Mouse (Mus musculus) heart, adult 2 months (tissue): ENCODE data around the gene Kcnk1. TPM values are rescaled to one million over a fixed set of nuclear protein-coding genes. Genes with fewer than 3 reads are reported as not detected.

Experiments
- DNase-seq, 2 experiments: peaks; one replicate each; pipeline ENCODE4 v3.0.0; 2021
- H3K27ac ChIP-seq: fragments of 200-600 bp; 2 replicates; pipeline ENCODE4 v1.8.1; 2022
- H3K27me3 ChIP-seq: fragments of 200-500 bp; 2 replicates; pipeline ENCODE4 v1.6.1; 2012; ENCODE audit warnings: mild to moderate bottlenecking, low read length, inconsistent platforms, mixed read lengths; ENCODE audit not compliant: control insufficient read depth, insufficient read depth
- H3K36me3 ChIP-seq: fragments of 200-500 bp; 2 replicates; pipeline ENCODE4 v1.6.1; 2012; ENCODE audit warnings: low read length, inconsistent platforms; ENCODE audit not compliant: control insufficient read depth, insufficient read depth
- H3K4me1 ChIP-seq: fragments of 200-500 bp; 2 replicates; pipeline ENCODE4 v1.6.1; 2011; ENCODE audit warnings: low read length; ENCODE audit not compliant: control insufficient read depth, insufficient read depth
- H3K4me3 ChIP-seq: fragments of 200-600 bp; 2 replicates; pipeline ENCODE4 v1.8.1; 2022
- H3K79me2 ChIP-seq: fragments of 200-500 bp; replicated peaks from 2 replicates; pipeline ENCODE4 v1.6.1; 2012; ENCODE audit warnings: mild to moderate bottlenecking, inconsistent platforms, low read length, moderate library complexity, mixed read lengths; ENCODE audit not compliant: control insufficient read depth, insufficient read depth
- H3K9ac ChIP-seq: fragments of 200-500 bp; 2 replicates; pipeline ENCODE4 v1.6.1; 2012; ENCODE audit warnings: low read depth, mild to moderate bottlenecking, control low read depth, inconsistent platforms, low read length, mixed read lengths
- CTCF ChIP-seq: fragments of 200-600 bp; IDR thresholded peaks from 2 replicates; pipeline ENCODE4 v1.8.1; 2022; ENCODE audit warnings: antibody characterized with exemption, mild to moderate bottlenecking, moderate library complexity
- EP300 ChIP-seq: fragments of 200-500 bp; IDR thresholded peaks from 2 replicates; pipeline ENCODE4 v1.6.1; 2011; ENCODE audit warnings: low read depth, low read length, control low read depth; ENCODE audit not compliant: insufficient read depth
- POLR2A ChIP-seq: fragments of 200-500 bp; IDR thresholded peaks from 2 replicates; pipeline ENCODE4 v1.6.1; 2011; ENCODE audit warnings: mild to moderate bottlenecking, low read depth, low read length, control low read depth; ENCODE audit not compliant: insufficient read depth
- WGBS: fragments of 180-500 bp; shearing (Covaris S2); methylation state at CpG from one replicate; pipeline ENCODE4 v1.1.7; 2018; 5-methylcytosine and 5-hydroxymethylcytosine counted together
- intact Hi-C: fragments of 180-260 bp; cut with DNase I; formaldehyde crosslinking; loops from one replicate; pipeline ENCODE4 v1.15.1; 2025
- polyA plus RNA-seq: library from polyadenylated mRNA; depleted of rRNA; stranded (reverse); fragments of >200 nt; gene quantifications from 2 replicates; pipeline ENCODE4 v1.2.3, GENCODE M21; 2012
- total RNA-seq, 2 experiments: library from RNA; stranded (reverse); gene quantifications; 2 replicates each; pipeline ENCODE4 v1.2.3; 2021

Gene Kcnk1
- total and polyA plus RNA-seq, 3 experiments = 0.31 to 0.78 TPM; not detected in 1

DNA sequence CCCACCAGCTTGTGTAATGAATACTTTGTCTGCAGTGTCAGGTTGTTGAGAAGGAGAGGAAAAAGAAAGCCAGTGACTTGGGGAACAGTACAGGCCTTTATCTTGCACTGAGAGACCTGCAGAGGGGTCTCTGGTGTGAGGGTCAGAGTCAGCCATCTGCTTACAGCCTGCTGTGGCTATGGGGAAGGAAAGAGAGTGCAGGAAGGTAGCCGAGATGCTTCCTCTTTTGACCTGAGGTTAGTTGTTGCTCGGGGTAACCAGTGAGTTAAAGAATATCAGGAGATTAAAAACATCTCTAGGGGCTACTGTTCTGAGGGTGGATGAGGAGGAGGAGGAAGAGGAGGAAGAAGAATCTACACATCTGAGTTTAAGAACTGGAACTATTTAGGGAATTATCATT is 7.0 kb upstream of the Kcnk1 start:
- no peak overlapping the region for H3K27ac ChIP-seq

DNA sequence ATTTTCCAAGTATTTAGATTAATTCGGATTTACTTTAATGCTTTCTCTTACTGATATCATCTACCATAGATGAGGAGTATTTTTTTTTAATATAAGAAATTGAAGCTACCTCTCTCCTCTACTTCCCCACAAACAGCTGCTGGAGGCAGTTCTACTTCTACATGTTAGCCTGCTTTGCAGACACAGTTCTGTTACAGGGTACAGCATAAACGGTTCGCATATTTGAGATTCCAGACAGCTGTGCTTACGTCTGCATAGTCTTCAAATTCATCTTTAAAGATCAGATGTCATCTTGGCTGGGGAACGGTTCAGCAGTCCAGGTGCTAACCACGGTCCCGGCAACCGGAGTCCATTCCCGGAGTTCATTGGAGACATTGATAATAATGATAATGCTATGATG is 1.3 kb upstream of the Kcnk1 start:
- H3K36me3 ChIP-seq = no peaks in the 10 kb centered on the region
- 60% methylated on average over 9 of the region's 9 CpGs for WGBS
- H3K4me3 ChIP-seq = no peak overlapping the region
- H3K4me1 ChIP-seq = no peaks in the 10 kb centered on the region
- peaks cover 11% of the 10 kb centered on the region for H3K27me3 ChIP-seq
- intact Hi-C loops = no loop called here
- no peaks in the 10 kb centered on the region for H3K79me2 ChIP-seq
- H3K27ac ChIP-seq = no peak overlapping the region
- H3K9ac ChIP-seq = no peak overlapping the region
- TF ChIP-seq EP300 (no peak), POLR2A (no peak), CTCF (no peak)
- DNase-seq = no peak

More for the DNA sequence above, 7.0 kb upstream of the Kcnk1 start:
- Histone ChIP-seq H3K4me1 (no peaks in the 10 kb centered on the region), H3K9ac (no peak overlapping the region), H3K79me2 (no peaks in the 10 kb centered on the region), H3K36me3 (no peaks in the 10 kb centered on the region), H3K27me3 (no peaks in the 10 kb centered on the region; the same call in 1 of the 2 replicates), H3K4me3 (no peak overlapping the region)
- intact Hi-C loops = no loop called here
- TF ChIP-seq CTCF (no peak), POLR2A (no peak), EP300 (no peak)
- WGBS = 38% methylated on average over 2 of the region's 2 CpGs
- no peak for DNase-seq

- no peaks in the 10 kb centered on the region for H3K4me1 ChIP-seq
- intact Hi-C loops = no loop called here
- TF ChIP-seq POLR2A (no peak), EP300 (no peak), CTCF (no peak)
- DNase-seq = no peak
- H3K36me3 ChIP-seq = no peaks in the 10 kb centered on the region
- peaks cover 11% of the 10 kb centered on the region for H3K27me3 ChIP-seq
- no peaks in the 10 kb centered on the region for H3K79me2 ChIP-seq
- no peak overlapping the region for H3K4me3 ChIP-seq
- H3K27ac ChIP-seq = no peak overlapping the region
- H3K9ac ChIP-seq = no peak overlapping the region
- WGBS = 31% methylated on average over 14 of the region's 14 CpGs
Measured at GRCm38 (mm10) chr8:125996031-125996839, 1.3 kb downstream of the Kcnk1 start.

DNA sequence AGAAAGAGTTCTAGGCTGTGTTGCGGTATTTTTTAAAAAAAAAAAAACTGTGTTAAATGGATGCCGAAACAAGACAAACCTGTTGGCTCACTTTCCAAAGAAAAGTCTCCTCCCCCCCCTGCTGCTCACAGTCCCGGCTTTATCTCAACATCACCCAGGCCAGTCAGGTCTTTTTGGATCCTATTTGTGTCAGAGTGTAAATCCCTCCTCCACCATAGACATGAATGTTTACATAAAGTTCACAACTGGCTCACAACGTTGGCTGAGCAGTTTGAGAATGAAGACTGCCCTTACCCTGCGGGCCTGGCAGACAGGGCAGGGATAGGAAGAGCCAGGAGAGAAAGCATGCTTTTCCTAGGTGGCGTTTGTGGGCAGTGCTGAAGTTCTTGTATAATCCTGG is 2.0 kb downstream of the Kcnk1 start:
- no peak for DNase-seq
- intact Hi-C loops = no loop called here
- Histone ChIP-seq H3K36me3 (no peaks in the 10 kb centered on the region), H3K4me1 (no peaks in the 10 kb centered on the region), H3K27ac (no peak overlapping the region), H3K9ac (no peak overlapping the region), H3K79me2 (no peaks in the 10 kb centered on the region), H3K4me3 (no peak overlapping the region), H3K27me3 (peaks cover 11% of the 10 kb centered on the region)
- TF ChIP-seq CTCF = no peak
- no peak for TF ChIP-seq EP300
- no peak for TF ChIP-seq POLR2A
- WGBS = 41% methylated on average over 6 of the region's 6 CpGs

DNA sequence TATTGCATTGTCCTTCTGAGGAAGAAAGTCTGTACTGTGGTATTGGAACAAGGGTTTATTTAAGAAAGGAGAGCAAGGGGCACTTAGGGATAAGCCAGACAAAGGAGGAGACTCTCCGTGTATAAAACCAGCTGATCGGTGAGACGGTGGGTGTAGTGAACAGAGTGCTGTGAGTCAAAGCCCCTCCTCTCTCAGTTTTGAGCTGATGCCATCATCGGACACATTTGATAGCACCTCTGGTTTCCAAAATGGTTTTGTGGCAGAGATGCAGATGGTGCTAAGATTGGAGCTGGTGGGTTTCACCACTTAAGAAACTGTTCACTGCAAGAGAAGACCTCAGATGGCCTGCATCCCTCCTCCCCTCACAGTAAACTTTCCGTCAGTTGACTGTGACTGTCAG is 2.6 kb downstream of the Kcnk1 start:
- H3K9ac ChIP-seq = no peak overlapping the region
- no peaks in the 10 kb centered on the region for H3K4me1 ChIP-seq
- intact Hi-C loops = no loop called here
- WGBS = 71% methylated on average over 5 of the region's 5 CpGs
- TF ChIP-seq POLR2A (no peak), CTCF (no peak), EP300 (no peak)
- H3K27me3 ChIP-seq = peaks cover 11% of the 10 kb centered on the region
- no peak overlapping the region for H3K4me3 ChIP-seq
- no peaks in the 10 kb centered on the region for H3K36me3 ChIP-seq
- no peaks in the 10 kb centered on the region for H3K79me2 ChIP-seq
- H3K27ac ChIP-seq = no peak overlapping the region
- no peak for DNase-seq

GRCm38 (mm10) chr8:125999842-126000395 is 4.9 kb downstream of the Kcnk1 start:
- 76% methylated on average over 7 of the region's 7 CpGs for WGBS
- no peaks in the 10 kb centered on the region; the same call in 1 of the 2 replicates for H3K4me1 ChIP-seq
- TF ChIP-seq EP300 (no peak), CTCF (no peak), POLR2A (no peak)
- no peak overlapping the region for H3K9ac ChIP-seq
- no peaks in the 10 kb centered on the region for H3K79me2 ChIP-seq
- no peak for DNase-seq
- no peaks in the 10 kb centered on the region for H3K36me3 ChIP-seq
- H3K27me3 ChIP-seq = peaks cover 9% of the 10 kb centered on the region
- H3K27ac ChIP-seq = no peak overlapping the region
- intact Hi-C loops = no loop called here
- no peak overlapping the region for H3K4me3 ChIP-seq
